Mouse (Mus musculus): ENCODE measurements around the gene Arl2bp.

Gene Arl2bp

DNA sequence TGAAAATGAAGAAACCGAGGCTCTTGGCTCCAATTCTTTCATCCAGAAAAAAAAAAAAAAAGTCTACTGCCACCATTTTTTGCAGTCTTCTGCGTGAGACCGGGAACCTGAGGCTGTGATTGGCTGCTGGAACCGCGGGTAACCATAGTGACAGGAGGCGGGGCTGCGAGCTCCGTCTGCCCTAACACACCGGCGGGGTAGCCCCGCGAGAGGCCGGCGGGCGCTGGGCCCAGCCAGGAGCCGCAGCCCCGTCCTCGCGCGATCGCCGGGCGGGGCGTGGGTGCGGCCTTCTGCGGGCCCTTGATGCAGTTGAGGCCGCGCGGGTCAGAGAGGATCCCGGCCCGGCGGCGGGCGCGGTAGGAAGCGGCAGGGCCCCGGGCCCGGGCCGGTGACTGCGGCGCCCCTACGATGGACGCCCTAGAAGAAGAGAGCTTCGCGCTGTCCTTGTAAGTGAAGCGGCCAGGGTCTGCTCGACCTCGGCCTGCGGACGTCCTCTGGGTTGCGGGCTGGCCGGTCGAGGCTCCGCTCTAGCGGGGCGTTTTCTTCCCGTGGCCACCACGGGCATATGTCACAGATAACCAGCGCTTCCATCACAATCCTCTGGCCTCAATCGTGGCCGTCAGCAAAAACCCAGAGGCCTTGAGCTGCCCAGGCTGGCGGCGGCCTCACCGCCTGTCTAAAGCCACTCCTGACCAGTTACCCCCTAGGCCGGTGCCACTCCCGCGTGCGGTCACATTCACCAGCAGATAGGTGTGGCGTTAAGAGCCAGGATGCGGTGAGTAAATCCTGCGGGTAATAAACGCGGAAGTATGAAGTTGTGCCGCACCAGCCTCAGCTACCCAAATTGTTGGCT, at the start of gene Arl2bp:
Arl2bp (plus strand) TSS at position 145 of the 853 bp plus-strand sequence.
- peak; percentile 86 to 88 for DNase-seq

DNA sequence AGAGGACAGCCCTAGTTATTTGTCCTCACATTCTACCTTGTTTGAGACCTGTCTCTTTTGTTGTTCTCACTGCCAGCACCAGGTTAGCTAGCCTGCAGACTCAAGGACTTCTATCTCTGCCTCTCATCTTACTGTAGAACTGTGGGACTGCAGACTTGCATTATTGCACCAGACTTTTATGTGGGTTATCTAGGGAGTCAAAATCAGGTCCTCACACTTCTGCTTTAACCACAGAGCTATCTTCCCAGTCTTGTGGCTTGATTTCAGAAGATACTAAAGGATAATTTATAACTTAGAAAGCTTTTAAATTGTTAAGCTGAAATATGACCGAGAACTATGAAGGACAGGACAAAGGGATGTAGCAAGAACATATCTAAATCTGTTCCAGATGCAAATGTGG, 41.5 kb upstream of the Arl2bp start:
- DNase-seq, result no peak

DNA sequence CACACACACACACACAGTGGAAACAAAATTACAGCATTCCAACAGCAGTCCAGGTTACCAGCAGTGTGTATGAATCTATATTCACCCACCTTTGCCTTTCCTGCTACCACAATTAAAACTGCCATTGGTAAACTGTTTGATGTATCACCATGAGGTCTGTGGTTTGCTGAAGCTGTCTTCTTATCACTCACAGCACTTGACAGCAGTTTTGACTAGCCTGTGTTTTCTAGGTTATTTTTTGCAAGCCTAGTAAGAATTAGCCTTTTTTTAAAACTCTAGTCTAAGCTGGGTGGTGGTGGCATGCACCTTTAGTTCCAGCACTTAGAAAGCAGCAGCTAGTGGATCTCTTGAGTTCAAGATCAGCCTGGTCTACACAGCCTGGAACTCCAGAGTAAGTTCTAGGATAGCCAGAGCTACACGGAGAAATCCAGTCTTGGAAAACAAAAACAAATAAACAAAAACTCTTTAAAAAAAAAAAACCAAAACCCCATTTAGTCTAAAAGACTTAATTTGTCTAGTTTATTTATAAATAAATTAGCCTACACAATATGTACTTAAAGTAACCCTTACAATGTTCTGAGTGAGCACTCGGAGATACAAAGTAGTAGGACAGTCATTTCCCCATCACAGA, 32.7 kb upstream of the Arl2bp start:
- DNase-seq, result no peak

DNA sequence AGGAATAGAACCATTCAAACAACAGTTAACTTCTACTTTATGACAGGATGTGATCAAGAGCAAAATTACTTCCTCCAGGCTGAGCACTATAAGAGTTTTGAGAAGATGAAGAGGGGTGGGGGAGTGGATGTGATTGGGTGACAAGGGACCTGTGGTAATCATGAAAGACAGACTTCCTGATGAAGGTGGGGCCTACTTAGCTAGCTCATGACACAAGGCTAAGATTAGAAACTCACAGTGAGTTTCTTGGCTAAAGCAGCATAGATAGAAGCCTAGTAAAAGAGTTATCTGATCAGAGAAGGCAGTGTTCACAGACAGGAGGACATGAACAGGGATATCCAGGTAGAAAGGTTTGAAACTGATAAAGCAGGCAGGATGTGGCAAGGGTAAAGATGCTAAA, 32.2 kb upstream of the Arl2bp start:
- peak in 1 of 2 experiments; percentile 48 for DNase-seq

DNA sequence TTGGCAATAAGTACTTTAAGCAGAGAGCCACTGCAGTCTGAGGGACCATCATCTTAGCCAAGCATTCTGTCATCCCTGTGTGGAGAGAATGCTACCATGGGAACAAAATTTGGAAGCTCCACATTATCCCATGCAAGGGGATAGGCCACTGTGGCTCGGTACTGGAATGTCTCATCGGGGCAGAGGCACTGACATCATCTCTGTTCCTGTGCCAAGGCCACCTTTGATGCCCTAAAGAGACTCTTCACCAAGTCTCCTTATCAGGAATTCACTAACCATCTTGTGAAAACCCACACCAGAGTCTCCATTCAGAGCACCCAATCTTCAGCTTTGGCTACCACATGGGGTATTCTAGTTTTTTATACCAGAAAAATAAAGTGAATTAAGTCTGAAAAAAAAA, 25.2 kb upstream of the Arl2bp start:
- DNase-seq, result no peak

DNA sequence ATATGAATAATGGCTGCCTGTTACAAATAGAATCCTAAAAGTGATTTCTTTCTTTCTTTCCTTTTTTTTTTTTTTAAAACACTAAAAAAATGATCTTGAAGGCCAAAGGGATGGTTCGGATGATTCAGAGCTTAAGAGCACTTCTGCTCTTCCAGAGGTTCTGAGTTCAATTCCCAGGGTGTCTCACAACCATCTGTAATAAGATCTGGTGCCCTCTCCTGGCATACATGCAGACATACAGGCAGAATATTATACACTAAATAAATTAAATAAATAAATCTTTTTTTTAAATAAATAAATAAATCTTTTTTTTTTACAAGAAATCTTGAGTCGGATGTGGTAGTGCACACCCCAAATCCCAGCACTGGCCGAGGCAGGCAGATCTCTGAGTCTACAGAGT, 24.5 kb upstream of the Arl2bp start:
- no peak for DNase-seq

DNA sequence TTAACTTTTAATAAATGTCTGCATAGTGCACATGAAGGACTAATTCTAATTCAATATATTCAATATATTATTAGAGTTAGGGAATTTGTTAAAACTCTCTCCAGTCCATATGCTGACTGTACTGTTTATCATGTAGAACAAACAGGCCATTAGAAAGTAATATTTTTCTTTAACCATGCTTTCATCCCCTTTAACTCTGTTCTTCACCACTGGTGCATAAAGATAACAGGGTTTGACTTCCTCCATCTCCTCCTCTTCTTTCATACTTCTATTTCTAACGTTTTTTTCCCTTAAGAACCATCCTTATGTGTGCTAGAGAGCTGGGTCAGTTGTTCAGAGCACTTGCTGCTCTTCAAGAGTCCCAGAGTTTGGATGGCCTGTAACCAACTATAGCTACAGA, 21.2 kb upstream of the Arl2bp start:
- DNase-seq, result no peak

DNA sequence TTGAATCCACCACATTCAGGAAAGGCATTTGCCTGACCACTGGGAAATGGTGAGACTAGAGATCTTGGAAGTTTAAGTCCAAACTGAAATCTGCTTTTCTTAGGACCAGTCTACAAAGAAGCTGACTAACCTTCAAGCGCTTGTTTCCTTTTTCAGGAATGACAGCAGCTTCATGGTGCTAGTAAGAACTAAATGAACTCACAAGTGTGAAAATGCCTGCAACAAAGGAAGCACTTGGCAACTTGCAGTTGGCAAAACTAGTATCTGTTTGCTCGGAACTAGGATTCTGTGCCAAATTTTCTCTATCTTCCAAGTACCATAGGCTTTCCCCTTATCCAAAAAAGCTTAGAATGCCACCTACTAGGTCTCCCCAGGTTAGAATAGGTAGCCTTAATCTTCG, 20.2 kb upstream of the Arl2bp start:
- DNase-seq, result no peak

DNA sequence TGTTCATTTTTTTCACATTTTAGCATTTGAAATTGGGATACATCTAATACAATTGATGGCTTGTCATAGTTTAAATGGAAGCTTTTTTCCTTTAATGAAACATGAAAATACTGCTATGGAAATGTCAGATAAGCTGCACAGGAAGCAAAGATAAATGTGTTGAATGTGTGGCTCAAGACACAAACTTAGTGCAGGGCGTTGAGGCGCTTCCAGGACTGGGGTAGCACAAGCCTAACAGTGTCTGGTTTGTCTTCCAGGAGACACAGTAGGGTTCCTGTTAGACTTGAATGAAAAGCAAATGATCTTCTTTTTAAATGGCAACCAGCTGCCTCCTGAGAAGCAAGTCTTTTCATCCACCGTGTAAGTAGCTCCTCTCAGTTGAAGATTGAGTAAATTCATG, 16.9 kb upstream of the Arl2bp start:
- DNase-seq, result no peak

DNA sequence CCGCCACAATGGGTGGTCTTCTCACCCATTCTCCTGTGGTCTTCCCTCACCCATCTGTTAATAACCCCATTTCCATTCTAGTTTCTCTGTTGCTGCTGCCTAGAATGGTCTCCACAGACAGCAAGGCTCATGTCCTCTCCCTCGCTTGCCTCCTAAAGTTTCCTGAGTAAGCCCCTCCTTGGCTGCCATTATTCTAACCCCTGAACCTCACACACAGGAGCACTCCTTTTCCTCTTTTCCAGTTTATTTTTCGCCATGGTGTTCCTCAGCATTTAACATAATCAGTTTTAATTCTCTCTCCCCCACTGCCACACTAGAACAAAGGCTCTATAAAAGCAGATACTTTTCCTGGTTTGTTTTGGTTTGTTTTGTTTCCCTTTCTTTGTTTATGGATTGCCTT, 13.4 kb upstream of the Arl2bp start:
- no peak for DNase-seq

DNA sequence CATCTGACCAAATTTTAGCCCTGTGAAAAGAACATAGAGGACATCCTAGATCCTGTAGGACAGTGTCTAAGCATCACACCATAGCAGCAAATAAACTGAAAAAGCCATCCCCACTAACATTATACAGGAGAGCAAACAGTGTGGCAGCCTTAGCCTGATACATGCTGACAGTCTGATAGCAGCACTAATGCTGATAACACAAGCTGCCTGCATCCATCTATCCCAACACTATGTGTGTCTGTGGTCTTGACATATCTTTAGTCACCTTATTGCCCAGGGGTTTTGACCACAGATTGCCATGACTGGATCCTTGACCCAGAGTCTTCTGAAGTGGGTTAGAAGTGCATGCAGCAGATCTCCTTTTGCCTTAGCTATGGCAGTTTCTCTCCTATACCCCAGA, 11.4 kb upstream of the Arl2bp start:
- no peak for DNase-seq

DNA sequence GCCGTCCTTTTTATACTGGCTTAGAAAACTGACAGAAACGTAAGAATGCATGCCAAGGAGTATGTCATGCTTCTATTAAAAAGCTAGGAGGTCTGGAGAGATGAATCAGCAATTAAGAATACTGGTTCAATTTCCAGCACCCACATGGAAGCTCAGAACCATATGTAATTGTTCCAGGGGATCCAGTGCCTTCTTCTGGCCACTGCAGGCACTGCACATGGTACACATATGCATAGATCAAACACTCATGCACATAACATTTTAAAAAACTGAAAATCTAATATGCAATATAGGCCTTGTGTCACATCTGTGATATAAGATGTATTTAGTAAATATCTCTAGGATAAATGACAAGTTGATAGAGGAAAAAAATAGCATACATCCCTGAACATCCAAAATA, 8.4 kb upstream of the Arl2bp start:
- DNase-seq, result no peak

DNA sequence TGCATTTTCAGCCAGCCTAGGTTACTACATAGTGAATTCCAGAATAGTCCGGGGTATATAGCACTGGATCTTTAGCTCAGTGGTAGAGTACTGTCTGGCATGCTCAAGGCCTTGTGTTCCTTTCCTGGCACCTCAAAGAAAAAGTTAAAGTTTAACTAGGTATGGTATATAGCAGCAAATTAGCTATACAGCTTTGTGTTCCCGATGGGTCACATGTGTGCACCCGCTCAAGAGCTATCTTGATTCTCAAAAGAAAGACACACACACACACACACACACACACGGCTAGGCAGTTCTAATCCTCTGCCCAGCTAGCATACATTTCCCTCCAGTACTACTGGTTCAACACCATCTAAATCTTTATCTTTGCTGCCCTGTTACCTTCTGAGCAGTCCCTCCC, 6.0 kb upstream of the Arl2bp start:
- no peak for DNase-seq

DNA sequence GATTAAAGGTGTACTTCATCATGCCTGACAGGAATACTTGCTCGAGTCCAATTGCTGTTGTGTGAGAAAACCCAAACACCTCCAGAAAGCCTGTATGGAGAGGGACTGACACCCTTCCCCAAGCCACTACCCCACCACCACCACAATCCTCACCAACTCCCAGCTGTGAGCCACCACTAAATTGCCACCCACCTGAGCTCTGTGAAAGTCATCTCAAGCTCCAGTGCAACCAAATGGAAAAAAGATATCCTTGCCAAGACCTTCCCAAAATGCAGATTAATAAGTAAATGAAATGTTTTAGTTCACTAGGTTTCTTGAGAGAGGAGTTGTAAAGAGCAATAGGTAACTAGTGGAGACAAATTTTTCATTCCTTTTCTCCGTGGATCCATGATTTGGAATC, 1.7 kb upstream of the Arl2bp start:
- no peak for DNase-seq

DNA sequence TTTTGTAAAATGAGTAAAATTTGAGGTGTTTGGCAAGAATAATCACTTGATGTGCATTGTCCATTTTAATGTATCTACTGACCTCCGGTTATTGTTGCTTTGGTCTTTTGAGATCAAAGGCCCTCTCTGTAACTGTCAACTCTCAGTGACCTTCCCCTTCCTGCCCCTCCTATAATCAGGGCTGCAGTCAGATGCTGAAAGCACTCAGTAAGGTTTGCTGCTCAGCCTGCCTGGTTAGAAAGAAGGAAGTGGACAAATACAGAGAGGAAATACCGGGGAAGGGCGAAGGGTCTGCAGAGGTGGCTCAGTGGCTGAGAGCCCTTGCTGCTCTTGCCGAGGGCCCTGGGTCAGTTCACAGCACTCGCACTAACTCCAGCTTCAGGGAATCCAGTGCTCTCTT, 8.0 kb downstream of the Arl2bp start:
- no peak for DNase-seq

DNA sequence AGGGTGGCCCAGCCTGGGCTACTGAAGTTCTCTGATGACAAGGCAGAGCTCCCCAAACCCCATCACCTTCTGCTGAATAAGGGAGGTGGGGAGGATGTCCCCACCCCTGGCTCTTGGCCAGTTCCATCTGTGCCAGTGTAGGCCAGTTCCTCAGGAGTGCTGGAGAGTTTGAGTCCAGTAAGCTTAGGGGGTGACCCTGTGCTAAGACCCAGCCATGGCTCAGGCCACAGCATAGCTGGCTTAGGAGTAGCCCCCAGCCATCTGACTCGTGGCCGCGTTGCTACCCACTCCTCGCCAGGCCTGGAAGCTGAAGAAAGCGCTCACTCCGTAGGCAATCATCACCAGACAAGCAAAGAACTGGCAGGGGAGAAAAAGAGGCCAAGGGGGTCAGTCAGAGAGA, 9.5 kb downstream of the Arl2bp start:
- DNase-seq, result no peak

DNA sequence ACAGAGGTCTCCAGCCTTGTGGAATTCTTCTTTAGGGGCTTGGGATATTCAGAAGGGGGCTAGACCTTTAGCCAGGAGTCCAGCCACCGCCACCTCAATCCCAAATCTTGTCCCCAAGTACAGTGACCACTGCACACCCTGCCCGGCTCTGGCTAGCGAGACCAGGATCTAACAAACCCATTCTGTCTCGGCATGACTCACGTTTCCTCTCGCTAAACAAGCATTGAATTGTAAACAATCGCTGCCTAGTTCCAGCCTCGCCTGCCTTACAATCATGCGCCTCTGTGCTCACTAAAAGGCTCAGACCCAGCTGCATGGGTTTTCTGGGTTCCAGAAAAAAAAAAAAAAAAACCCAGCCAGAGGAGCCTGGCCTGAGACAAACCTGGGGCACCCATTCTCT, 12.2 kb downstream of the Arl2bp start:
- DNase-seq, result no peak

DNA sequence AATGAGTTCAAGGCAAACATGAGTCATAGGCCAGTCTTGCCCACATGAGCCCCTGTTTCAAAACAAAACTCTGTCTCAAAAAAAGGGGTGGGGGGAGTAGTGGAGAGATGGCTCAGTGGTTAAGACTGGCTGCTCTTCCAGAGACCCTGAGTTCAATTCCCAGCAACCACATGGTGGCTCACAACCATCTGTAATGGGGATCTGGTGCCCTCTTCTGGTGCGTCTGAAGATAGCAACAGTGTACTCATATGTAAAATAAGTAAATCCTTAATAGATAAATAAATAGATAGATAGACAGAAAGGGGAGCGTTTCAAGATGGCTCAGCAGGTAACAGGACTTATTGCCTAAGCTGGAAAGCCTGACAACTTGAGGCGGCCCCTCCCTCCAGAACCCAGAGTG, 14.0 kb downstream of the Arl2bp start:
- DNase-seq, result no peak

DNA sequence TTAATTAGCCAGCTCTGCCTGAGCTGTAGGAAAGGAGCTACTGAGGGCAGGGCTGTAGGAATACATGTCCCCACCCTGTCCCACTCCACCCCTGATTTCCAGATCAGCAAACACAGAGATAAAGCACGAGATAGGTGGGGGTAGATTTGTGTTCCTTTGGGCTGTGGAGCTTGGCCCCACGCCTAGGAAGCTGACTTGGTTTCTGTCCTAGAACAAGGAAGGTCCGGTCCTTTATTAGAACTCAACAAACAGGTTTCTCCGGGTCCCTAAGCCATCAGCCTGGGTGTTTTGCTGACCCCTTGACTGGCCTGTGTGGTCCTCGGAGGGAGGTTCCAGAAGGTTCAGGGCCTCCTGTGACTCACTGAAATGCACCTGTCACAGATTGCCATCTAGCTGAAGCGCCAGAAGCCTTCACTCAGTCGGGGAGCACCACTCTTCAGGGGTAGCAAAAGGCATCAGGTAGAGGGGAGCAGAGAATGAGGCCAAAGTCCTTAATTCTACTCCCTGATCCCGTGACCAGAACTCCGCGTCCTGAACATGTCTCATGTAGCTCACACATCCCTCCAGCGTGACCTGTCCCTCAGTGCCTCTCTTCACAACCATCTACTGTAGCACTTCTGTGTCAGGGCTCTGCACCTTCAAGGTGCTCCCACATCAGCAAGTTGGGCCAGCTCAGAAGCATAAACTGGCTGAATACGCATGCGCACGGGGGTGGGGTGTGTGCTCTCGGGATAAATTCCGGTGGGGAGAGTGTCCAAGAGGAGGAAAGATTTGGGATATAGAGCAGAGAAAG, 16.5 kb downstream of the Arl2bp start:
- DNase-seq, result no peak

DNA sequence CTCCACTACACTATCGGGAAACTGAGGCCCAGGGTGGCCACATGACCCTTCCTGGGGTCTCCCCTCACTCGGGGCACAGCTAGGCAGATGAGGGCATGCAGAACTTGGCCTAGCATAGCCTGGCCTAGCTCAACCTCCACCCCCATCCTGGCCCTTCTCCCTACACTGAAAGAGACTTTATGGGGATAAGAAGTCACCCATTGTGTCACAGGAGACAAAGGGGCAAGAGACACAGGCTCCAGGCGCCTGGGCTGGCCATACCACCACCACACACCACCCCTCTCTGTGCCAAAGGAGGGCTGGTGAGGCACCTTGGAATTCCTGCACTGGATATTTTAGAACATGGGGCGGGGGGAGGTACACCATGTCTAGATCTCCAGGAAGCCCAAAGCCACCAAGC, 17.9 kb downstream of the Arl2bp start:
- no peak for DNase-seq

DNA sequence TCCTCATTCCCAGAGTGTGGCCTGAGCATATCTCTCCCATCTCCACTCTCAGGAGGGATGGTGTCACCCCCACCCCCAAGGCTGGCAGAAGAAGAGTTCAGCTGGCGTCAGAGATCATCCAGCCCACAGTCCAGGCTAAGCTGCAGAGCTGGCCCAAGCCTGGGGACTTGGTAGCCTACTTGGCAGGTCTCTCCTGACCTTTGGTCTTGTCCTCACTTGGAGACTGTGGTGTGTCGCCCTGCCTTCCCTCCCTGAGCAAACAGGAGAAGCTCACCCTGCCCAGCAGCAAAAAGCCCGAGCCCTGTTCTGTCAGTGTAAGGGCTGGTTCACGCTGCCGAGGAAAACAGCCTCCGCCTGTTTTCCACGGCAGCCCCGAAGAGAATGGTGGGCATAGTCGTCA, 19.6 kb downstream of the Arl2bp start:
- no peak for DNase-seq

DNA sequence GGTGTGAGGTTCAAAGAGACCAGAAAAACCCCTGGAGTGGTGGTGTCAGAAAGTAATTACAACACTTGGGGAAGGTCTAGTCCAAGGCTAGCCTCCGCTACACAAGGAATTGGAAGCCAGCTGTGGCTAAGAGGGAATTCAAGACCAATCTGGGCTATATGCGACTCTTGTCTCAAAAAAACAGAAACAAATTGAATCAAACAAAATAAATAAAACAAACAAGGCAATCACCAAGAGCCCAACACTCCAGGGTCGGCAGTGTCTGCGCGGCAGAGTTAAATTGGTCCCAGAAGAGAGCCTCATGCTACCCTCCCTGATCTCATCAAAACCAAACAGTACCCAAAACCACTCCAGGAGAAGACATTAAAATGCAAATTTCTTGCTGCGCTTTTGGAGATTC, 28.3 kb downstream of the Arl2bp start:
- DNase-seq, result no peak

DNA sequence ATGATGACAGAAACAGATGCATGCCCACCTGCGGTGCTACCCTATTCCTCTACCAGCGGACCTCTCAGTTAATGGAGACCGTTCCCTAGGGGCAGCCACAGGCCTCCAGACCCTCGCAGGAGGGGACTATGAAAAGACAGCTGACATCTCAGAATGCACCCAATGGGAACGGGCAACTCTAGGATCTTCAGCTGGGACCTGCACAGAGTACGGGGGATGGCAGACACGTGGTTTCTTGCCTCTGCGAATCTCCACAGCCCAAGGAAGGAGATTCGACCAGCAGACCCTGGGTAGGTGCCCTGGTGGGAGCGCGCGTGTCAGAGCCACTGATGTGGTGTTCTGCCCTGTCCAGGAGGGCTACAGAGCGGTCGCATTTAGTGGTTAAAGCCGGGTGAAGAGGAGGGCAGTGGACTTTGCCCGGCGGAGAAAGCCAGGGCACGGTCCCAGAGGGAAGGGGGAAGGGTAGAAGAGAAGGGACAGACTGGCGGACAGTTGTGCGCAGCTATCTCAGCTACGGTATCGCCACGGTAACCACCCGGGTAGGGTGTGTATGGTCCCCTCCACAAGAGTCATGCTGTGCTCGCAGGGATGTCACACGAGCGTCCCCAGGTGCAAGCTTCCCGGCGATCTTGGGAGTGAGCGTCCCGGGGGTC, 29.1 kb downstream of the Arl2bp start:
- no peak for DNase-seq
